Mouse (Mus musculus): ENCODE measurements around the gene Defb3. TPM values are rescaled to one million over a fixed set of nuclear protein-coding genes. Genes with fewer than 3 reads are reported as not detected.

Defb3 gene
- not detected in 4 replicates for total RNA-seq (2023)

GRCm38 (mm10) chr8:19293060-19293459 is at the start of gene Defb3:
Defb3 (plus strand) TSS chr8:19293360.

GRCm38 (mm10) chr8:19247280-19247679 is 45.9 kb upstream of the Defb3 start, which contains the start of gene Defb5:
Defb5 (plus strand) TSS chr8:19247580.

Other genes with a start within 250 kb of the Defb3 start
- gene Defb39, start 228.6 kb upstream of the Defb3 start, total RNA-seq (2023), result not detected in 4 replicates
- not detected in 4 replicates for gene Defb12, start 178.5 kb upstream of the Defb3 start, total RNA-seq (2023)
- gene Defb34, start 169.6 kb upstream of the Defb3 start, total RNA-seq (2023), result not detected in 4 replicates
- not detected in 4 replicates for gene Gm45826, start 152.6 kb upstream of the Defb3 start, total RNA-seq (2023)
- not detected in 4 replicates for gene Defb14, start 99.0 kb upstream of the Defb3 start, total RNA-seq (2023)
- gene Defb4, start 94.7 kb upstream of the Defb3 start, total RNA-seq (2023), result not detected in 4 replicates
- not detected in 4 replicates for gene Defb6, start 67.9 kb upstream of the Defb3 start, total RNA-seq (2023)
- gene Defb46, start 53.4 kb upstream of the Defb3 start, total RNA-seq (2023), result not detected in 4 replicates
- not detected in 4 replicates for gene Defb5, start 45.8 kb upstream of the Defb3 start, total RNA-seq (2023)
- gene Defb8, start 154.2 kb downstream of the Defb3 start, total RNA-seq (2023), result not detected in 4 replicates
- not detected in 4 replicates for gene Defb7, start 201.7 kb downstream of the Defb3 start, total RNA-seq (2023)

Measured in B cell, adult 62 days (primary cell).